Mouse (Mus musculus): Measurements from ENCODE around the gene Ewsr1. TPM values are rescaled to one million over a fixed set of nuclear protein-coding genes. Genes with fewer than 3 reads are reported as not detected.
A peak's percentile ranks its signal among the peaks of the same experiment; 100 is the strongest.

Gene Ewsr1
- polyA plus RNA-seq, 1 experiment from 2014 or later = 949 TPM

DNA sequence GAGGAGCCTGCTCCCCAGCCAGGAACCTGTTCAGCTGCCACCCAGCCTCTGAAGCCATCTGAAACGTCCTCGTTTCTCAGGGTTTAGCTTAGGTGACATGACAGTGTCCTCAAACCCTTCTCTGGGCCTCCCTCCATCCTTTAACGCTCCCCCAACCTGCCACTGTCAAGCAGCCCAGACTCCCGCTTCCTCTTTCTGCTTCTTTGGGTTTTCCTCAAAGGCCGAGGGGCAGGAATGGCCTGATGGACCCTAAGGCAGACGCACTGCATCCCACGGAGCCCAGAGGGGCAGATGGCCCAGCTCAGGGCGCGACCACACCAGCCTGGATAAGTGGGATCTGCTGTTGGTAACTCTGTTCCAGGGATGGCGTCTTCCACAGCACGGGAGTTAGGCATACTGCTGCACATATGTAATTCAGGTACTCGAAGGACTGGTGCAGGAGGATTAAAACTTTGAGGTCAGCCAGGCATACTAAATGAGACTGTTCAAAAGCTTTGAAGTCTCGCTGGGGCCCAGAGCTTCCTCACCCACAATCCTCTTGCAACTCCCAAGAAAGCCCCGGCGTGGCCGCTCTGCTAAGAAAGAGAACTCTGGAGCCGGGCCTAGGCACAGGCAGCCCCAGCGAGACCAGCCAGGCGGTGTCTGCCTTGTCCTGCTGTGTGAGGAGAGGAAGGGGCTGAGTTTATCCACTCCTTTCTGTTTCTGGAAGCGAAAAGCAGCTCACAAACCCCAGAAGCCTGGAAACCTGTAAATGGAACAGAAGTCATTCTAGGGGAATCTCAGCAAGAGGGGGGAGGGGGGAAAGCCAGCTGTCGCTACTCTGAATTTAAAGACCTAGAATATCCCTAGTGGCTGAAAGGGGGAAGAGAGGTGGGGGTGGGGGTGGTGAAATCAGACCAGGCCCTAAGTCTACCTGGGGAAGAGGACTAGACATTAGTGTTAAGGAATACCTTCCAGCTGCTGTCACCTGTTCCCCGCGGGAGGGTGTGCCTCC, 42.8 kb downstream of the Ewsr1 start:
- H3K4me3 ChIP-seq = no peak overlapping the region
- H3K4me2 ChIP-seq (replicated peaks) = no peak overlapping the region; the same call in 1 of the 2 replicates
- WGBS = 25% methylated on average over 23 of the region's 23 CpGs

DNA sequence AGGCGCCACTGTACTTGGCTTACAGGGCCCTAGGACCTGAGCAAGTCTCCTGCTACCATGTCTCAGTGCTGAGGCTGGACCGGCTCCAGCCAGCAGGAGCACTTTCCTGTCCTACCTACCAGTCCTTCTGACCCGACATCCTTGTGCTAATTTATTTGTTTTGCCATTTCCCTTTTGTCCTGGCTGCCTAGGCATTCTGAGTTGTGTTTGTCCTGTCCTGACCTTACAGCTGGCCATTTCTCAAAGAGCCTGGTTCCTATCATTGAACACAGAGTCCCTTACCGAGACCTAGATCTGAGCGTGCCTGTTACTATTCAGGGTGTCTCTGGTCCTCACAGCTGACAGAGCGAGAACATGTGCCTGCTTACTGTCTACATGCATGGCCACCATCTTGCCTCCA, 44.2 kb downstream of the Ewsr1 start:
- no peak for ATAC-seq (ENCODE audit: insufficient number of reproducible peaks, insufficient read depth, low FRiP score, low TSS enrichment)
- 68% methylated on average over 6 of the region's 6 CpGs for WGBS
- Histone ChIP-seq H3K27ac (no peak overlapping the region), H3K4me1 (peaks cover 37% of the 10 kb centered on the region), H3K36me3 (no peaks in the 10 kb centered on the region), H3K27me3 (peaks cover 48% of the 10 kb centered on the region), H3K4me2 (replicated peaks) (no peak overlapping the region), H3K9ac (no peak overlapping the region), H3K4me3 (no peak overlapping the region), H3K9me3 (no peaks in the 10 kb centered on the region)

More for the DNA sequence above, 42.8 kb downstream of the Ewsr1 start:
- no peaks in the 10 kb centered on the region; the same call in 1 of the 2 replicates for H3K36me3 ChIP-seq
- H3K9me3 ChIP-seq = no peaks in the 10 kb centered on the region
- H3K27ac ChIP-seq = no peak overlapping the region
- ATAC-seq (ENCODE audit: insufficient number of reproducible peaks, insufficient read depth, low FRiP score, low TSS enrichment) = no peak
- H3K9ac ChIP-seq = no peak overlapping the region
- H3K4me1 ChIP-seq = peaks cover 42% of the 10 kb centered on the region
- H3K27me3 ChIP-seq = peaks cover 62% of the 10 kb centered on the region

GRCm38 (mm10) chr11:5054151-5054550, 44.9 kb downstream of the Ewsr1 start:
- H3K27ac ChIP-seq = no peak overlapping the region
- 87% methylated on average over 14 of the region's 14 CpGs for WGBS
- no peaks in the 10 kb centered on the region for H3K36me3 ChIP-seq
- peaks cover 41% of the 10 kb centered on the region for H3K27me3 ChIP-seq
- no peaks in the 10 kb centered on the region for H3K9me3 ChIP-seq
- no peak overlapping the region for H3K9ac ChIP-seq
- no peak overlapping the region for H3K4me3 ChIP-seq
- no peak overlapping the region for H3K4me2 ChIP-seq (replicated peaks)
- no peak for ATAC-seq (ENCODE audit: insufficient number of reproducible peaks, insufficient read depth, low FRiP score, low TSS enrichment)
- peaks cover 32% of the 10 kb centered on the region for H3K4me1 ChIP-seq

DNA sequence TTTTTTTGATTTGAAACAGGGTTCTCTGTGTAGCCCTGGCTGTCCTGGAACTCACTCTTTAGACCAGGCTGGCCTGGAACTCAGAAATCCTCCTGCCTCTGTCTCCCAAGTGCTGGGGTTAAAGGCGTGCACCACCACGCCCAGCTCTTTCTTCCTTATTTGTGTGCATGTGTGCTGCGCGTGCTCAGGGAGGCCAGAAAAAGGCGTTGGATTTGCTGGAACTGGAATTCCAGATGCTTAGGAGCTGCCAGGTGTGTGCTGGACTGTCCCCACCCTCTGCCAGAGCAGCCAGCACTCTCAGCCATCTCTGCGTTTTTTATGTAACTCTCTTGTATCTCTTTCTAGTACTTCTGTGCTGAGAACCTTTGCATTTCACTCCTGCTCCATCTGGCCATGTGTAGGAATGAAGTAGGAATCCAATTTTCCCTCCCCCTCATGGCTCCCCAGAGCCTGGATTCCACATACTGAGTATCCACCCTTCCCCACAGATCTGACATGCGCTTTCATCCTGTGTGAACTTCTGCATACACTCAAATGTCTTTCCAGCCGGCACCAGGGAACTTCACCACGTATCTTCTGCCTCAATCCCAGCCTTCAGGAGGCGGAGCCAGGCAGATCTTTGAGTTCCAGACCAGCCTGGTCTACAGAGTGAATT, 46.7 kb downstream of the Ewsr1 start:
- no peak overlapping the region for H3K9ac ChIP-seq
- ATAC-seq (ENCODE audit: insufficient number of reproducible peaks, insufficient read depth, low FRiP score, low TSS enrichment) = no peak
- no peak overlapping the region for H3K27ac ChIP-seq
- WGBS = 68% methylated on average over 10 of the region's 10 CpGs
- peaks cover 22% of the 10 kb centered on the region for H3K27me3 ChIP-seq
- no peak overlapping the region for H3K4me2 ChIP-seq (replicated peaks)
- no peak overlapping the region for H3K4me3 ChIP-seq
- H3K4me1 ChIP-seq = peaks cover 19% of the 10 kb centered on the region
- no peaks in the 10 kb centered on the region for H3K36me3 ChIP-seq
- H3K9me3 ChIP-seq = no peaks in the 10 kb centered on the region

DNA sequence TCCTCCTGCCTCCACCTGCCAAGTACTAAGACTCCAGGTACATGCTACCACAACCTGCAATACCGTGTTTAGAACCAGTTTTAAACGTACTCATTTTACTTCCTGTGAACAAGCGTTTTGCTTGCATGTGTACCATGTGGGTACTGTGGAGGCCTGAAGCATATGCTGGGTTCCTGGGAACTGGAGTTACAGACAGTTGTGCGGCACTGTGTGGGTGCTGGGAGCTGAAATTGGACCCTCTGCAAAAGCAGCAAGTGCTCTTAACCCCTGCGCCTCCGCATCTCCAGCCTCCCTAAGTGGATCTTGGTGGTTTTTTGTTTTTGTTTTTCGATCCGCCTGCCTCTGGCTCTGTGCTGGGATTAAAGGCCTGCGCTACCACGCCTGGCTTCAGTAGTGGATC, 47.4 kb downstream of the Ewsr1 start:
- H3K4me1 ChIP-seq = peaks cover 14% of the 10 kb centered on the region
- ATAC-seq (ENCODE audit: insufficient number of reproducible peaks, insufficient read depth, low FRiP score, low TSS enrichment) = no peak
- H3K36me3 ChIP-seq = no peaks in the 10 kb centered on the region
- no peaks in the 10 kb centered on the region for H3K9me3 ChIP-seq
- no peak overlapping the region for H3K9ac ChIP-seq
- H3K4me2 ChIP-seq (replicated peaks) = no peak overlapping the region
- H3K4me3 ChIP-seq = no peak overlapping the region
- WGBS = 61% methylated on average over 10 of the region's 10 CpGs
- H3K27me3 ChIP-seq = peaks cover 15% of the 10 kb centered on the region
- no peak overlapping the region for H3K27ac ChIP-seq

- Histone ChIP-seq H3K27me3 (0 out of 2 replicates have a peak, but pooled peaks cover 4% of the 10 kb centered on the region), H3K4me1 (0 out of 2 replicates have a peak, but pooled peaks cover under 1% of the 10 kb centered on the region), H3K4me3 (no peak overlapping the region), H3K27ac (no peak overlapping the region), H3K4me2 (replicated peaks) (no peak overlapping the region), H3K9ac (no peak overlapping the region), H3K36me3 (peaks cover 13% of the 10 kb centered on the region), H3K9me3 (no peaks in the 10 kb centered on the region)
- WGBS = 51% methylated on average over 12 of the region's 12 CpGs
- no peak for ATAC-seq (ENCODE audit: insufficient number of reproducible peaks, insufficient read depth, low FRiP score, low TSS enrichment)
Observed at GRCm38 (mm10) chr11:5046321-5046926, 52.6 kb downstream of the Ewsr1 start.

- no peak for ATAC-seq (ENCODE audit: insufficient number of reproducible peaks, insufficient read depth, low FRiP score, low TSS enrichment)
- Histone ChIP-seq H3K4me2 (replicated peaks) (no peak overlapping the region), H3K9ac (no peak overlapping the region), H3K36me3 (peaks cover 42% of the 10 kb centered on the region), H3K9me3 (no peaks in the 10 kb centered on the region), H3K4me3 (no peak overlapping the region), H3K27me3 (0 out of 2 replicates have a peak, but pooled peaks cover 4% of the 10 kb centered on the region), H3K27ac (no peak overlapping the region), H3K4me1 (0 out of 2 replicates have a peak, but pooled peaks cover 5% of the 10 kb centered on the region)
- WGBS = 87% methylated on average over 8 of the region's 8 CpGs
Observed at GRCm38 (mm10) chr11:5042645-5043381, 56.3 kb downstream of the Ewsr1 start.

GRCm38 (mm10) chr11:5041144-5041780, 57.8 kb downstream of the Ewsr1 start:
- 72% methylated on average over 18 of the region's 18 CpGs for WGBS
- H3K4me2 ChIP-seq (replicated peaks) = no peak overlapping the region
- 0 out of 2 replicates have a peak, but pooled peaks cover 4% of the 10 kb centered on the region for H3K27me3 ChIP-seq
- peak overlapping the region; percentile 73; the same call in 1 of the 2 replicates for H3K27ac ChIP-seq
- no peaks in the 10 kb centered on the region for H3K9me3 ChIP-seq
- H3K4me1 ChIP-seq = 0 out of 2 replicates have a peak, but pooled peaks cover 5% of the 10 kb centered on the region
- ATAC-seq (ENCODE audit: insufficient number of reproducible peaks, insufficient read depth, low FRiP score, low TSS enrichment) = no peak
- H3K4me3 ChIP-seq = no peak overlapping the region
- H3K36me3 ChIP-seq = peaks cover 52% of the 10 kb centered on the region
- H3K9ac ChIP-seq = no peak overlapping the region

DNA sequence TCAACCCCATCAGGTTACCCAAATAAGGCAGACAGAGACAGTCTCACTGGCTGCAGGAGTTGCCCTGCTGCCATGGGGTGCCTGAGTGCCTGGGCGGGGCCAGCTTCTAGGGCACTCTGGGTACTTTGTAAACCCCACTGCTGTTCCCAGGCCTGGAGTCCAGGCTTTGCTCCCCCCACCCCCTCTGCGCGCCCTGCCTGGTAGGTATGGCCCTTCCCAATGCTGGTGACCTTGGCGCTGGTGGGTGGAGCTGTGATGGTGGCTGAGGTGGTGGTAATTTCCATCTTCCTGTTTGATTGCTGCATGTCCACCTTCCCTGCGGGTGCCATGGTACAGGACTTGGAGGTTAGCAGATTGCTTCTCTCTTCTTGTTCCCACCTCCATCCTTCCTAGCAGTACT, 58.5 kb downstream of the Ewsr1 start:
- no peak overlapping the region for H3K9ac ChIP-seq
- H3K27me3 ChIP-seq = no peaks in the 10 kb centered on the region
- 90% methylated on average over 5 of the region's 5 CpGs for WGBS
- no peak overlapping the region for H3K4me2 ChIP-seq (replicated peaks)
- no peak overlapping the region for H3K4me3 ChIP-seq
- no peaks in the 10 kb centered on the region for H3K9me3 ChIP-seq
- no peak for ATAC-seq (ENCODE audit: insufficient number of reproducible peaks, insufficient read depth, low FRiP score, low TSS enrichment)
- peaks cover 57% of the 10 kb centered on the region for H3K36me3 ChIP-seq
- H3K4me1 ChIP-seq = 0 out of 2 replicates have a peak, but pooled peaks cover 5% of the 10 kb centered on the region
- H3K27ac ChIP-seq = peak overlapping the region; percentile 73; the same call in 1 of the 2 replicates

- Histone ChIP-seq H3K4me1 (0 out of 2 replicates have a peak, but pooled peaks cover 5% of the 10 kb centered on the region), H3K36me3 (peaks cover 85% of the 10 kb centered on the region), H3K4me3 (no peak overlapping the region), H3K27ac (no peak overlapping the region), H3K4me2 (replicated peaks) (no peak overlapping the region), H3K9me3 (no peaks in the 10 kb centered on the region), H3K27me3 (no peaks in the 10 kb centered on the region), H3K9ac (no peak overlapping the region)
- ATAC-seq (ENCODE audit: insufficient number of reproducible peaks, insufficient read depth, low FRiP score, low TSS enrichment) = no peak
- WGBS = 86% methylated on average over 8 of the region's 8 CpGs
Observed at GRCm38 (mm10) chr11:5037146-5037854, 61.8 kb downstream of the Ewsr1 start.

Measured in embryonic facial prominence, embryonic 12.5 days (tissue).